Mouse (Mus musculus) small intestine, adult 2 months (tissue): ENCODE data around the gene Tnk2.

Experiments
- CTCF ChIP-seq: fragments of 200-500 bp; IDR thresholded peaks from 2 replicates; pipeline ENCODE4 v1.5.1; 2012; ENCODE audit warnings: low read depth, mild to moderate bottlenecking, control low read depth, inconsistent platforms, low read length, moderate library complexity, mixed read lengths; ENCODE audit not compliant: insufficient replicate concordance, insufficient read length; ENCODE audit errors: extremely low read depth
- POLR2A ChIP-seq: fragments of 200-500 bp; IDR thresholded peaks from 2 replicates; pipeline ENCODE4 v1.6.1; 2012; ENCODE audit warnings: low read depth, mild to moderate bottlenecking, control low read depth, inconsistent platforms, low read length, moderate library complexity

DNA sequence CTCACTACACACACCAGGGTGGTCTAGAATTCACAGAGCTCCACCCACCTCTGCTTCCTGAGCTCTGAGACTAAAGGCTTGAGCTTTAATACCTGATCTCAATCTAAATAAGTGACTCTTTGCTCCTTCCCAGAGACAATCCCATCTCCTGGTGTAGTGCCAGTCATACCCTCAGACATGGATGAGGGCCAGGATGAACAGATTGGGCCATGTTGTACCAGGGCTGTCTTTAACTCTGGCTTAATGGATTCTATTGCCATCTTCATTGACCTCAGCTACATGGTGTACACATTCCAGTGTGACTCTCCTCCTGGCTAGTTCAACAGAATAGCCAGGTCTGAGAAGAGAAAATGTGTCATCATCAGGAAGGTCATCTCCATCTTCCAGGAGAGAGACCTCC is 82.8 kb downstream of the Tnk2 start:
- TF ChIP-seq POLR2A (no peak), CTCF (no peak)
